Mouse (Mus musculus): Measurements from ENCODE around the gene Itm2c. TPM values are rescaled to one million over a fixed set of nuclear protein-coding genes. Genes with fewer than 3 reads are reported as not detected.

Itm2c gene
- polyA plus RNA-seq (2015; fragmentation: Illumina TruSeq; extraction: RNeasy Lipid Tissue Mini Kit (QIAGEN cat#74804); ENCODE audit: insufficient read depth, low read depth, low replicate concordance): 28.4 TPM

DNA sequence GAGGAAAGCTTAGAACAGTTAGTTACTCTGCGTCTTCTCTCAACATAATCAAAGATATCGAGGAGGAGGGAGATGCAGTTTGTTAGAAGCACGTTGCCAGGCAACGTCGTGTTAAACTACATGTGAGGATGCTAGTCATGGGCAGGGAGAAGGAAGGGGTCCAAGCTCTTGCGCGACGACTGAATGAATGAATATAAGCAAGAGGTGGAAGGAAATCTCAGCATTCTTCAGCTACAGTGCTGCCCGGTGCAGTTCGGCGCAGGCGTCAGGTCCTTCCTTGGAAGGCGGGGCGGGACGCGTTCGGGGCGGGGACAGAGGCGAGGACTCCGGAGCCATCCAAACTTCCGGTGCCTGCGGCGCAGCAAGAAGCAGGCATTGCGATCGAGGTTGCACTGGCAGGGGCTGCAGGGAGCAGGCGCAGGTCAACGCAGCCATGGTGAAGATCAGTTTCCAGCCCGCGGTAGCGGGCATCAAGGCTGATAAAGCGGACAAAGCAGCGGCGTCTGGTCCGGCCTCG lies at the start of gene Itm2c:
Gene Itm2c (plus strand): TSS at position 51 of the 517 bp plus-strand sequence.

DNA sequence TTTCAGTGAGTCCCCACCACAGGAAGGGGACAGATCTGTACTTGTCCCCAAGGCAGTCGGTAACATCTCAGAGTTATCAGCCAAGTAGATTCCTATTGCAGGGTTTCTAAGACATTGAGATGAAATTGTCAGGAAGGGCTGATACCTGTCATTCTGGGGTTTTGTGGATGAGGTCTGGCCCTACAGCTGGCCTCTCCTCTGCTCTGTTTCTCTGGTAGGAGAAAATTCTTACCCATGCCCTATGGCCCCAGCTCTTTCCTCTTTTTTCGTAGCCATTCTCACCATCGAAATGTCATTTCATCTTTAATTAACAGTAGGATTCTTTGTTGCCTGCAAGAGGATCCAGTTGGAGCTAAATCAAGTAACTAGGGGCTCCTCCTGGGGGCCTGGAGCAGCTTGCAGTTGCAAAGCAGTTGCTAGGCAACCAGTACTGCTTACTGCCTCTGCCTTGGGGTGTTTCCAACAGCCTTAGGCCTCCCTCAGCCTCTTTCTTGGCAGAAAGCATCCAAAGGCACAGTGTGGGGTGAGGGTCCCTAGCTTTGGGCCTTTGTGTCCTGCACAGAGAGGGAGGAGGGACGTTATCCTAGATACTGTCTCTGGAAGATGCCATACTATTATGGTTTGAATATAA lies 34.1 kb downstream of the Itm2c start, which contains the start of gene 4933407L21Rik:
Gene 4933407L21Rik (plus strand): TSS at position 427 of the 631 bp plus-strand sequence.

Other genes with a start within 250 kb of the Itm2c start
- 17.6 TPM for gene Sp100, start 244.3 kb upstream of the Itm2c start, polyA plus RNA-seq (2015; fragmentation: Illumina TruSeq; extraction: RNeasy Lipid Tissue Mini Kit (QIAGEN cat#74804); ENCODE audit: insufficient read depth, low read depth, low replicate concordance)
- gene A630001G21Rik, start 115.6 kb upstream of the Itm2c start, polyA plus RNA-seq (2015; fragmentation: Illumina TruSeq; extraction: RNeasy Lipid Tissue Mini Kit (QIAGEN cat#74804); ENCODE audit: insufficient read depth, low read depth, low replicate concordance): 1.4 TPM
- 14.9 TPM for gene Cab39, start 100.8 kb upstream of the Itm2c start, polyA plus RNA-seq (2015; fragmentation: Illumina TruSeq; extraction: RNeasy Lipid Tissue Mini Kit (QIAGEN cat#74804); ENCODE audit: insufficient read depth, low read depth, low replicate concordance)
- not detected for gene 4933407L21Rik, start 34.2 kb downstream of the Itm2c start, polyA plus RNA-seq (2015; fragmentation: Illumina TruSeq; extraction: RNeasy Lipid Tissue Mini Kit (QIAGEN cat#74804); ENCODE audit: insufficient read depth, low read depth, low replicate concordance)
- not detected for gene Gpr55, start 66.7 kb downstream of the Itm2c start, polyA plus RNA-seq (2015; fragmentation: Illumina TruSeq; extraction: RNeasy Lipid Tissue Mini Kit (QIAGEN cat#74804); ENCODE audit: insufficient read depth, low read depth, low replicate concordance)
- not detected for gene Spata3, start 122.5 kb downstream of the Itm2c start, polyA plus RNA-seq (2015; fragmentation: Illumina TruSeq; extraction: RNeasy Lipid Tissue Mini Kit (QIAGEN cat#74804); ENCODE audit: insufficient read depth, low read depth, low replicate concordance)
- not detected for gene 2810459M11Rik, start 151.6 kb downstream of the Itm2c start, polyA plus RNA-seq (2015; fragmentation: Illumina TruSeq; extraction: RNeasy Lipid Tissue Mini Kit (QIAGEN cat#74804); ENCODE audit: insufficient read depth, low read depth, low replicate concordance)
- gene Psmd1, start 170.1 kb downstream of the Itm2c start, polyA plus RNA-seq (2015; fragmentation: Illumina TruSeq; extraction: RNeasy Lipid Tissue Mini Kit (QIAGEN cat#74804); ENCODE audit: insufficient read depth, low read depth, low replicate concordance): 11.6 TPM
- gene Htr2b, start 217.7 kb downstream of the Itm2c start, polyA plus RNA-seq (2015; fragmentation: Illumina TruSeq; extraction: RNeasy Lipid Tissue Mini Kit (QIAGEN cat#74804); ENCODE audit: insufficient read depth, low read depth, low replicate concordance): not detected
- gene Gm21972, start 239.4 kb downstream of the Itm2c start, polyA plus RNA-seq (2015; fragmentation: Illumina TruSeq; extraction: RNeasy Lipid Tissue Mini Kit (QIAGEN cat#74804); ENCODE audit: insufficient read depth, low read depth, low replicate concordance): 2.1 TPM